Mouse (Mus musculus) ES-E14 (cell line): ENCODE data around the gene Cyb5d1.

Source experiments
- HCFC1 ChIP-seq: IDR thresholded peaks from 2 replicates; pipeline ENCODE4 v1.6.1; 2012; ENCODE audit warnings: low read length, inconsistent platforms, borderline replicate concordance; ENCODE audit not compliant: insufficient read depth
- ZC3H11A ChIP-seq: IDR thresholded peaks from 2 replicates; pipeline ENCODE4 v1.6.1; 2012; ENCODE audit warnings: low read depth, mild to moderate bottlenecking, inconsistent platforms, low read length, borderline replicate concordance
- ZNF384 ChIP-seq: IDR thresholded peaks from 2 replicates; pipeline ENCODE4 v1.6.1; 2012; ENCODE audit warnings: low read depth, low read length, inconsistent platforms

GRCm38 (mm10) chr11:69377766-69378165 lies 17.7 kb downstream of the Cyb5d1 start:
- TF ChIP-seq ZC3H11A (no peak), ZNF384 (no peak), HCFC1 (no peak)
